Mouse (Mus musculus) cerebellum, adult 2 months (tissue): ENCODE results near the gene 1700061G19Rik. TPM values are rescaled to one million over a fixed set of nuclear protein-coding genes. Genes with fewer than 3 reads are reported as not detected.

Experiments used
- DNase-seq, 2 experiments: peaks; one replicate each; pipeline ENCODE4 v3.0.0; 2021
- H3K27ac ChIP-seq: fragments of 200-500 bp; 2 replicates; pipeline ENCODE4 v1.5.1; 2012; ENCODE audit warnings: low read length, control low read depth, inconsistent platforms; ENCODE audit not compliant: insufficient read depth
- H3K27me3 ChIP-seq: fragments of 200-500 bp; 2 replicates; pipeline ENCODE4 v1.6.1; 2012; ENCODE audit warnings: inconsistent platforms, mild to moderate bottlenecking, low read length, moderate library complexity; ENCODE audit not compliant: control insufficient read depth, insufficient read depth
- H3K4me1 ChIP-seq: fragments of 200-500 bp; 2 replicates; pipeline ENCODE4 v1.6.1; 2011; ENCODE audit warnings: low read length; ENCODE audit not compliant: control insufficient read depth, insufficient read depth
- H3K4me3 ChIP-seq: fragments of 200-500 bp; replicated peaks from 2 replicates; pipeline ENCODE3; 2011; ENCODE audit warnings: mild to moderate bottlenecking, low read depth, low read length, control low read depth; ENCODE audit not compliant: insufficient read depth
- CTCF ChIP-seq: fragments of 200-500 bp; IDR thresholded peaks from 2 replicates; pipeline ENCODE4 v1.5.1; 2011; ENCODE audit warnings: low read depth, mild to moderate bottlenecking, control low read depth, low read length, moderate library complexity, borderline replicate concordance; ENCODE audit not compliant: insufficient read depth
- POLR2A ChIP-seq: fragments of 200-500 bp; IDR thresholded peaks from 2 replicates; pipeline ENCODE4 v1.6.1; 2011; ENCODE audit warnings: low read length, control low read depth, borderline replicate concordance; ENCODE audit not compliant: insufficient read depth
- WGBS: fragments of 180-500 bp; shearing (Covaris S2); methylation state at CpG from one replicate; pipeline ENCODE4 v1.1.7; 2018; 5-methylcytosine and 5-hydroxymethylcytosine counted together
- polyA plus RNA-seq: library from polyadenylated mRNA; depleted of rRNA; stranded (reverse); fragments of >200 nt; gene quantifications from 2 replicates; pipeline ENCODE4 v1.2.3, GENCODE M21; 2012

Gene 1700061G19Rik
- polyA plus RNA-seq, 1 experiment = not detected

GRCm38 (mm10) chr17:56872512-56872911 is 2.8 kb upstream of the 1700061G19Rik start:
- DNase-seq = no peak
- Histone ChIP-seq H3K4me1 (no peaks in the 10 kb centered on the region), H3K4me3 (no peak overlapping the region), H3K27me3 (no peaks in the 10 kb centered on the region), H3K27ac (no peak overlapping the region)
- no peak for TF ChIP-seq POLR2A
- TF ChIP-seq CTCF = no peak
- WGBS = 73% methylated on average over 7 of the region's 7 CpGs

GRCm38 (mm10) chr17:56874237-56874636 is 1.0 kb upstream of the 1700061G19Rik start, which contains the start of gene Acsbg2:
Gene Acsbg2 (minus strand): TSS chr17:56874447.
- Histone ChIP-seq H3K27ac (no peak within 1 kb of the TSS), H3K4me3 (no peak within 1 kb of the TSS), H3K4me1 (no peaks in the 10 kb centered on the region), H3K27me3 (no peaks in the 10 kb centered on the region)
- DNase-seq = no peak
- WGBS = 81% methylated on average over 2 of the region's 2 CpGs
- no peak for TF ChIP-seq CTCF
- TF ChIP-seq POLR2A = no peak

- Histone ChIP-seq H3K4me1 (no peaks in the 10 kb centered on the region), H3K27ac (no peak overlapping the region), H3K27me3 (no peaks in the 10 kb centered on the region), H3K4me3 (no peak overlapping the region)
- 86% methylated on average over 3 of the region's 3 CpGs for WGBS
- DNase-seq = no peak
- no peak for TF ChIP-seq CTCF
- TF ChIP-seq POLR2A = no peak
Observed at GRCm38 (mm10) chr17:56876465-56876864, 1.2 kb downstream of the 1700061G19Rik start.

- no peaks in the 10 kb centered on the region for H3K4me1 ChIP-seq
- no peaks in the 10 kb centered on the region for H3K27me3 ChIP-seq
- DNase-seq = no peak
- WGBS = 72% methylated on average over 8 of the region's 8 CpGs
- H3K4me3 ChIP-seq = no peak overlapping the region
- no peak overlapping the region for H3K27ac ChIP-seq
- TF ChIP-seq POLR2A (no peak), CTCF (no peak)
Observed at GRCm38 (mm10) chr17:56876981-56877380, 1.7 kb downstream of the 1700061G19Rik start.

GRCm38 (mm10) chr17:56877426-56877825 is 2.1 kb downstream of the 1700061G19Rik start:
- Histone ChIP-seq H3K27ac (no peak overlapping the region), H3K4me1 (no peaks in the 10 kb centered on the region), H3K4me3 (no peak overlapping the region), H3K27me3 (no peaks in the 10 kb centered on the region)
- no peak for TF ChIP-seq POLR2A
- no peak for TF ChIP-seq CTCF
- 88% methylated on average over 19 of the region's 19 CpGs for WGBS
- DNase-seq = no peak

GRCm38 (mm10) chr17:56883612-56884011 is 8.3 kb downstream of the 1700061G19Rik start:
- no peak for DNase-seq
- H3K27me3 ChIP-seq = no peaks in the 10 kb centered on the region
- H3K4me1 ChIP-seq = no peaks in the 10 kb centered on the region
- H3K4me3 ChIP-seq = no peak overlapping the region
- WGBS = 40% methylated on average over 17 of the region's 17 CpGs
- H3K27ac ChIP-seq = no peak overlapping the region
- TF ChIP-seq CTCF = no peak
- no peak for TF ChIP-seq POLR2A

- no peak overlapping the region for H3K4me3 ChIP-seq
- WGBS = 57% methylated on average over 5 of the region's 5 CpGs
- no peaks in the 10 kb centered on the region for H3K27me3 ChIP-seq
- H3K4me1 ChIP-seq = no peaks in the 10 kb centered on the region
- no peak for DNase-seq
- TF ChIP-seq CTCF (no peak), POLR2A (no peak)
- H3K27ac ChIP-seq = no peak overlapping the region
Observed at GRCm38 (mm10) chr17:56884331-56884730, 9.1 kb downstream of the 1700061G19Rik start.

- DNase-seq = no peak
- TF ChIP-seq CTCF (no peak), POLR2A (no peak)
- H3K27me3 ChIP-seq = no peaks in the 10 kb centered on the region
- no peaks in the 10 kb centered on the region for H3K4me1 ChIP-seq
- no peak overlapping the region for H3K4me3 ChIP-seq
- H3K27ac ChIP-seq = no peak overlapping the region
- 87% methylated on average over 17 of the region's 17 CpGs for WGBS
Observed at GRCm38 (mm10) chr17:56884809-56885208, 9.5 kb downstream of the 1700061G19Rik start.

GRCm38 (mm10) chr17:56888050-56888449 is 12.8 kb downstream of the 1700061G19Rik start:
- no peak for DNase-seq
- Histone ChIP-seq H3K4me3 (no peak overlapping the region), H3K27ac (no peak overlapping the region), H3K27me3 (no peaks in the 10 kb centered on the region), H3K4me1 (no peaks in the 10 kb centered on the region)
- no peak for TF ChIP-seq CTCF
- TF ChIP-seq POLR2A = no peak
- WGBS = 68% methylated on average over 2 of the region's 3 CpGs
